Mouse (Mus musculus): ENCODE measurements around the gene Gkap1. TPM values are rescaled to one million over a fixed set of nuclear protein-coding genes. Genes with fewer than 3 reads are reported as not detected.

Gkap1 gene
- polyA plus RNA-seq, 1 experiment from 2014 or later: 23.6 TPM

- peak overlapping the region; percentile 79 for H3K4me2 ChIP-seq
- H3K4me3 ChIP-seq: peak overlapping the region; percentile 97
- H3K4me1 ChIP-seq: peaks cover 24% of the 10 kb centered on the region
- H3K27me3 ChIP-seq: no peaks in the 10 kb centered on the region
- no peaks in the 10 kb centered on the region; the same call in 1 of the 2 replicates for H3K36me3 ChIP-seq
- H3K9me3 ChIP-seq: no peaks in the 10 kb centered on the region
- peak overlapping the region; percentile 96 for H3K9ac ChIP-seq
- H3K27ac ChIP-seq: peak overlapping the region; percentile 82
- ATAC-seq (ENCODE audit: borderline replicate concordance, extremely low read depth, low FRiP score, low TSS enrichment): peak; percentile 78
- WGBS: under 1% methylated on average over 35 of the region's 48 CpGs
Measured at GRCm38 (mm10) chr13:58215253-58215591, 60.3 kb downstream of the Gkap1 start.

GRCm38 (mm10) chr13:58214346-58215252, 60.9 kb downstream of the Gkap1 start:
- H3K36me3 ChIP-seq: no peaks in the 10 kb centered on the region; the same call in 1 of the 2 replicates
- ATAC-seq (ENCODE audit: borderline replicate concordance, extremely low read depth, low FRiP score, low TSS enrichment): peak; percentile 79
- peak overlapping the region; percentile 82 for H3K27ac ChIP-seq
- peak overlapping the region; percentile 79 for H3K4me2 ChIP-seq
- peaks cover 24% of the 10 kb centered on the region for H3K4me1 ChIP-seq
- H3K4me3 ChIP-seq: peak overlapping the region; percentile 97
- H3K9ac ChIP-seq: peak overlapping the region; percentile 96
- no peaks in the 10 kb centered on the region for H3K27me3 ChIP-seq
- 1% methylated on average over 43 of the region's 49 CpGs for WGBS
- H3K9me3 ChIP-seq: no peaks in the 10 kb centered on the region

GRCm38 (mm10) chr13:58213801-58214200, 61.7 kb downstream of the Gkap1 start:
- Histone ChIP-seq H3K9ac (peak overlapping the region; percentile 96), H3K4me3 (peak overlapping the region; percentile 97), H3K4me1 (peaks cover 24% of the 10 kb centered on the region), H3K36me3 (no peaks in the 10 kb centered on the region; the same call in 1 of the 2 replicates), H3K27ac (no peak overlapping the region), H3K27me3 (no peaks in the 10 kb centered on the region), H3K4me2 (peak overlapping the region; percentile 79), H3K9me3 (no peaks in the 10 kb centered on the region)
- 27% methylated on average over 8 of the region's 8 CpGs for WGBS
- no peak for ATAC-seq (ENCODE audit: borderline replicate concordance, extremely low read depth, low FRiP score, low TSS enrichment)

- Histone ChIP-seq H3K27me3 (no peaks in the 10 kb centered on the region), H3K36me3 (no peaks in the 10 kb centered on the region; the same call in 1 of the 2 replicates), H3K4me3 (no peak overlapping the region), H3K4me1 (peaks cover 24% of the 10 kb centered on the region), H3K9me3 (no peaks in the 10 kb centered on the region), H3K27ac (no peak overlapping the region), H3K4me2 (no peak overlapping the region), H3K9ac (no peak overlapping the region)
- WGBS: 82% methylated on average over 2 of the region's 2 CpGs
- no peak for ATAC-seq (ENCODE audit: borderline replicate concordance, extremely low read depth, low FRiP score, low TSS enrichment)
Measured at GRCm38 (mm10) chr13:58212530-58212929, 63.0 kb downstream of the Gkap1 start.

GRCm38 (mm10) chr13:58210441-58210840, 65.1 kb downstream of the Gkap1 start:
- H3K4me2 ChIP-seq: no peak overlapping the region
- no peak overlapping the region for H3K9ac ChIP-seq
- WGBS: 62% methylated on average over 5 of the region's 5 CpGs
- peaks cover 18% of the 10 kb centered on the region for H3K4me1 ChIP-seq
- no peaks in the 10 kb centered on the region for H3K9me3 ChIP-seq
- ATAC-seq (ENCODE audit: borderline replicate concordance, extremely low read depth, low FRiP score, low TSS enrichment): no peak
- H3K27me3 ChIP-seq: no peaks in the 10 kb centered on the region
- H3K27ac ChIP-seq: no peak overlapping the region
- no peaks in the 10 kb centered on the region; the same call in 1 of the 2 replicates for H3K36me3 ChIP-seq
- H3K4me3 ChIP-seq: no peak overlapping the region

- Histone ChIP-seq H3K36me3 (no peaks in the 10 kb centered on the region), H3K4me2 (no peak overlapping the region), H3K4me1 (no peaks in the 10 kb centered on the region), H3K4me3 (no peak overlapping the region), H3K27ac (no peak overlapping the region), H3K9me3 (no peaks in the 10 kb centered on the region), H3K9ac (no peak overlapping the region), H3K27me3 (no peaks in the 10 kb centered on the region)
- no peak for ATAC-seq (ENCODE audit: borderline replicate concordance, extremely low read depth, low FRiP score, low TSS enrichment)
- WGBS: 74% methylated on average over 4 of the region's 4 CpGs
Measured at GRCm38 (mm10) chr13:58206084-58206483, 69.4 kb downstream of the Gkap1 start.

GRCm38 (mm10) chr13:58204986-58205385, 70.5 kb downstream of the Gkap1 start:
- Histone ChIP-seq H3K9ac (no peak overlapping the region), H3K9me3 (no peaks in the 10 kb centered on the region), H3K4me1 (no peaks in the 10 kb centered on the region), H3K36me3 (no peaks in the 10 kb centered on the region), H3K4me2 (no peak overlapping the region), H3K27ac (no peak overlapping the region), H3K4me3 (no peak overlapping the region), H3K27me3 (no peaks in the 10 kb centered on the region)
- ATAC-seq (ENCODE audit: borderline replicate concordance, extremely low read depth, low FRiP score, low TSS enrichment): no peak
- 56% methylated on average over 4 of the region's 4 CpGs for WGBS

- Histone ChIP-seq H3K4me3 (no peak overlapping the region), H3K4me1 (no peaks in the 10 kb centered on the region), H3K27ac (no peak overlapping the region), H3K27me3 (no peaks in the 10 kb centered on the region), H3K9ac (no peak overlapping the region), H3K9me3 (no peaks in the 10 kb centered on the region), H3K4me2 (no peak overlapping the region), H3K36me3 (no peaks in the 10 kb centered on the region)
- ATAC-seq (ENCODE audit: borderline replicate concordance, extremely low read depth, low FRiP score, low TSS enrichment): no peak
- 92% methylated on average over 3 of the region's 3 CpGs for WGBS
Measured at GRCm38 (mm10) chr13:58204202-58204601, 71.3 kb downstream of the Gkap1 start.

GRCm38 (mm10) chr13:58202903-58203302, 72.6 kb downstream of the Gkap1 start:
- Histone ChIP-seq H3K4me3 (no peak overlapping the region), H3K9me3 (no peaks in the 10 kb centered on the region), H3K4me2 (no peak overlapping the region), H3K27ac (no peak overlapping the region), H3K36me3 (peaks cover 3% of the 10 kb centered on the region; the same call in 1 of the 2 replicates), H3K27me3 (no peaks in the 10 kb centered on the region), H3K4me1 (no peaks in the 10 kb centered on the region), H3K9ac (no peak overlapping the region)
- 100% methylated on average over 1 of the region's 1 CpGs for WGBS
- ATAC-seq (ENCODE audit: borderline replicate concordance, extremely low read depth, low FRiP score, low TSS enrichment): no peak

- H3K9ac ChIP-seq: no peak overlapping the region
- no peak overlapping the region for H3K4me2 ChIP-seq
- no peak overlapping the region for H3K27ac ChIP-seq
- H3K9me3 ChIP-seq: no peaks in the 10 kb centered on the region
- no peak overlapping the region for H3K4me3 ChIP-seq
- no peaks in the 10 kb centered on the region for H3K27me3 ChIP-seq
- H3K36me3 ChIP-seq: peaks cover 12% of the 10 kb centered on the region; the same call in 1 of the 2 replicates
- 93% methylated on average over 3 of the region's 3 CpGs for WGBS
- ATAC-seq (ENCODE audit: borderline replicate concordance, extremely low read depth, low FRiP score, low TSS enrichment): no peak
- H3K4me1 ChIP-seq: no peaks in the 10 kb centered on the region
Measured at GRCm38 (mm10) chr13:58201908-58202307, 73.6 kb downstream of the Gkap1 start.

- 85% methylated on average over 6 of the region's 6 CpGs for WGBS
- no peaks in the 10 kb centered on the region for H3K27me3 ChIP-seq
- H3K27ac ChIP-seq: no peak overlapping the region
- H3K4me2 ChIP-seq: no peak overlapping the region
- no peaks in the 10 kb centered on the region for H3K9me3 ChIP-seq
- no peaks in the 10 kb centered on the region for H3K4me1 ChIP-seq
- peaks cover 14% of the 10 kb centered on the region; the same call in 1 of the 2 replicates for H3K36me3 ChIP-seq
- ATAC-seq (ENCODE audit: borderline replicate concordance, extremely low read depth, low FRiP score, low TSS enrichment): no peak
- no peak overlapping the region for H3K9ac ChIP-seq
- no peak overlapping the region for H3K4me3 ChIP-seq
Measured at GRCm38 (mm10) chr13:58201343-58201742, 74.2 kb downstream of the Gkap1 start.

- H3K9me3 ChIP-seq: no peaks in the 10 kb centered on the region
- no peak overlapping the region for H3K9ac ChIP-seq
- peaks cover 33% of the 10 kb centered on the region; the same call in 1 of the 2 replicates for H3K36me3 ChIP-seq
- no peak for ATAC-seq (ENCODE audit: borderline replicate concordance, extremely low read depth, low FRiP score, low TSS enrichment)
- H3K27ac ChIP-seq: no peak overlapping the region
- no peak overlapping the region for H3K4me3 ChIP-seq
- no peaks in the 10 kb centered on the region for H3K4me1 ChIP-seq
- no peaks in the 10 kb centered on the region for H3K27me3 ChIP-seq
- H3K4me2 ChIP-seq: no peak overlapping the region
- WGBS: 82% methylated on average over 7 of the region's 7 CpGs
Measured at GRCm38 (mm10) chr13:58197981-58198640, 77.4 kb downstream of the Gkap1 start.
